Mouse (Mus musculus): ENCODE results near the gene Rasgrf1.

Rasgrf1 gene

GRCm38 (mm10) chr9:89970271-89970670 is 60.6 kb downstream of the Rasgrf1 start:
- DNase-seq (ENCODE audit: low spot score) = no peak

- DNase-seq (ENCODE audit: low spot score) = no peak
These were observed 61.3 kb downstream of the Rasgrf1 start for GRCm38 (mm10) chr9:89970886-89971486.

GRCm38 (mm10) chr9:89972321-89972720 is 62.6 kb downstream of the Rasgrf1 start:
- no peak for DNase-seq (ENCODE audit: low spot score)

- no peak for DNase-seq (ENCODE audit: low spot score)
These were observed 64.1 kb downstream of the Rasgrf1 start for GRCm38 (mm10) chr9:89973856-89974255.

- no peak for DNase-seq (ENCODE audit: low spot score)
These were observed 64.8 kb downstream of the Rasgrf1 start for GRCm38 (mm10) chr9:89974463-89974931.

- no peak for DNase-seq (ENCODE audit: low spot score)
These were observed 66.7 kb downstream of the Rasgrf1 start for GRCm38 (mm10) chr9:89976366-89976940.

GRCm38 (mm10) chr9:89979248-89979647 is 69.5 kb downstream of the Rasgrf1 start:
- DNase-seq (ENCODE audit: low spot score) = no peak

- no peak for DNase-seq (ENCODE audit: low spot score)
These were observed 72.5 kb downstream of the Rasgrf1 start for GRCm38 (mm10) chr9:89982256-89982655.

- no peak for DNase-seq (ENCODE audit: low spot score)
These were observed 78.3 kb downstream of the Rasgrf1 start for GRCm38 (mm10) chr9:89988053-89988452.

- no peak for DNase-seq (ENCODE audit: low spot score)
These were observed 79.3 kb downstream of the Rasgrf1 start for GRCm38 (mm10) chr9:89988811-89989528.

- DNase-seq (ENCODE audit: low spot score) = no peak
These were observed 96.7 kb downstream of the Rasgrf1 start for GRCm38 (mm10) chr9:90006432-90006831.

- DNase-seq (ENCODE audit: low spot score) = no peak
These were observed 97.4 kb downstream of the Rasgrf1 start for GRCm38 (mm10) chr9:90007094-90007493.

- DNase-seq (ENCODE audit: low spot score) = no peak
These were observed 98.4 kb downstream of the Rasgrf1 start for GRCm38 (mm10) chr9:90008138-90008537.

- DNase-seq (ENCODE audit: low spot score) = no peak
These were observed 102.1 kb downstream of the Rasgrf1 start for GRCm38 (mm10) chr9:90011849-90012248.

GRCm38 (mm10) chr9:90014649-90015048 is 104.9 kb downstream of the Rasgrf1 start:
- DNase-seq (ENCODE audit: low spot score) = no peak

GRCm38 (mm10) chr9:90016204-90016603 is 106.5 kb downstream of the Rasgrf1 start:
- no peak for DNase-seq (ENCODE audit: low spot score)

GRCm38 (mm10) chr9:90020866-90021265 is 111.2 kb downstream of the Rasgrf1 start:
- DNase-seq (ENCODE audit: low spot score) = no peak

- no peak for DNase-seq (ENCODE audit: low spot score)
These were observed 111.7 kb downstream of the Rasgrf1 start for GRCm38 (mm10) chr9:90021442-90021841.

- no peak for DNase-seq (ENCODE audit: low spot score)
These were observed 118.0 kb downstream of the Rasgrf1 start for GRCm38 (mm10) chr9:90027709-90028108.

GRCm38 (mm10) chr9:90033922-90034321 is 124.2 kb downstream of the Rasgrf1 start:
- no peak for DNase-seq (ENCODE audit: low spot score)

GRCm38 (mm10) chr9:90035168-90035567 is 125.5 kb downstream of the Rasgrf1 start:
- DNase-seq (ENCODE audit: low spot score) = no peak

GRCm38 (mm10) chr9:90035794-90036193 is 126.1 kb downstream of the Rasgrf1 start:
- no peak for DNase-seq (ENCODE audit: low spot score)

GRCm38 (mm10) chr9:90036313-90036712 is 126.6 kb downstream of the Rasgrf1 start:
- DNase-seq (ENCODE audit: low spot score) = no peak

All from urinary bladder, postnatal 10 days (tissue).